Comparison of ENCODE assay signal across 11 mouse cellular contexts in the genomic region with DNA sequence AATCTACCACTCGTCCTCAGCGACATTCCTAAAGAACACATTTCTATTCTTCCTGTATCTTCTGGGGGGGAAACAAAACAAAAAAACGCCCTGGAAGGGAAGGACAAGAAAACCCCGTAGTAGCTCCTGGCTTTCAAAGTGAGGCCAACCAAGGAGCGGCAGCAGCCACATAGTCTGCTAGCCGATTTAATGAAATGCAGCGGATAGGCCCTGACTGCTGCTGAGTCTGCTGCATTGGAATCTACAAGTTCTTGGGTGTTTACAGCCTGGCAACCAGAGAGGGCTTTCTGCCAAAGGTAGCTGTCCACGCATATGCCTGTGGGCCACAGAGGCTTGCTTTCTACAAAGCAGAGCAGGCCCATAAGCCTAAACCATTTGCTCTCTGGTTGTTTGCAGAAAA.
DNase-seq lines count a peak whose midpoint lies in the region; ATAC-seq lines count a peak whose summit lies in the region.
"Had no signal": no experiment of that assay in that cellular context is flagged by ENCODE, and none has a peak within 500 bp of the region (broad histone marks: within the 10 kb centered on the region; RNA-seq: fewer than 3 reads in every experiment).

No protein-coding gene starts in this region.

- H3K4me2 ChIP-seq in limb, embryonic 12.5 days: peak overlapping the region; percentile 28; the same call in 1 of the 2 replicates
- H3K4me2 ChIP-seq: heart, embryonic 13.5 days; limb, embryonic 15.5 days had no signal

- no peaks in the 10 kb centered on the region for H3K36me3 ChIP-seq in forebrain, embryonic 10.5 days (replicated peaks)
- no peaks in the 10 kb centered on the region for H3K36me3 ChIP-seq in limb, embryonic 12.5 days
- H3K36me3 ChIP-seq: heart, embryonic 13.5 days; limb, embryonic 15.5 days had no signal

- ATAC-seq in limb, embryonic 12.5 days (ENCODE audit: insufficient number of reproducible peaks, insufficient read depth, low FRiP score, low TSS enrichment, low read depth): 0 out of 2 replicates have a peak, but pooled peaks have one; percentile 24
- no peak for ATAC-seq in frontal cortex, adult (ENCODE audit: low TSS enrichment)

- peaks cover 64% of the 10 kb centered on the region for H3K4me1 ChIP-seq in forebrain, embryonic 10.5 days
- peaks cover 52% of the 10 kb centered on the region for H3K4me1 ChIP-seq in limb, embryonic 12.5 days (replicated peaks)

- peaks cover 6% of the 10 kb centered on the region; the same call in 1 of the 2 replicates for H3K27me3 ChIP-seq in forebrain, embryonic 10.5 days (ENCODE audit: poor library complexity, severe bottlenecking)
- peaks cover 5% of the 10 kb centered on the region; the same call in 1 of the 2 replicates for H3K27me3 ChIP-seq in limb, embryonic 12.5 days

- peaks cover 5% of the 10 kb centered on the region; the same call in 1 of the 2 replicates for H3K9me3 ChIP-seq in forebrain, embryonic 10.5 days
- no peaks in the 10 kb centered on the region for H3K9me3 ChIP-seq in limb, embryonic 12.5 days
- H3K9me3 ChIP-seq: heart, embryonic 13.5 days; limb, embryonic 15.5 days had no signal

- H3K9ac ChIP-seq in limb, embryonic 12.5 days (replicated peaks): no peak overlapping the region; the same call in 1 of the 2 replicates
- H3K9ac ChIP-seq: heart, embryonic 13.5 days; limb, embryonic 15.5 days had no signal

- peak; percentile 49 for DNase-seq in lung, postnatal 10 days
- DNase-seq in lung, adult 18-20 months: no peak
- DNase-seq in forebrain, embryonic 10.5 days (ENCODE audit: extremely low spot score, low spot score): peak; percentile 46
- DNase-seq in retina, embryonic 14.5 days (ENCODE audit: low spot score): peak; percentile 53
- DNase-seq in kidney, adult 8-10 months: no peak
- no peak for DNase-seq in ovary, adult 18-20 months (ENCODE audit: low spot score)
- DNase-seq: kidney, adult 9 months had no signal

- H3K27ac ChIP-seq in forebrain, embryonic 10.5 days: peak overlapping the region; percentile 85
- peak overlapping the region; percentile 62 for H3K27ac ChIP-seq in limb, embryonic 12.5 days
- H3K27ac ChIP-seq: heart, embryonic 13.5 days; limb, embryonic 15.5 days had no signal

- peak overlapping the region; percentile 23; the same call in 1 of the 2 replicates for H3K4me3 ChIP-seq in forebrain, embryonic 10.5 days
- H3K4me3 ChIP-seq in limb, embryonic 12.5 days (replicated peaks): no peak overlapping the region
- H3K4me3 ChIP-seq: heart, embryonic 13.5 days; limb, embryonic 15.5 days had no signal

- 11% methylated on average over 8 of the region's 8 CpGs for WGBS in forebrain, embryonic 10.5 days
- 11% methylated on average over 8 of the region's 8 CpGs for WGBS in limb, embryonic 12.5 days

Comparison
In these comparisons a context has a peak if more than half of its experiments do, and no peak if none do; other contexts are left out.
1. DNase-seq: peak in lung, postnatal 10 days (single experiment), forebrain, embryonic 10.5 days (single experiment) and retina, embryonic 14.5 days (single experiment); none in lung, adult 18-20 months (0 of 2), kidney, adult 8-10 months (0 of 2) and ovary, adult 18-20 months (single experiment).